Mouse (Mus musculus) cortical plate, adult 2 months (tissue): ENCODE measurements around the gene Sco1.

Experiments used
- CTCF ChIP-seq: fragments of 200-500 bp; IDR thresholded peaks from 2 replicates; pipeline ENCODE4 v1.5.1; 2011; ENCODE audit warnings: mild to moderate bottlenecking, control low read depth, low read length; ENCODE audit not compliant: insufficient read depth; ENCODE audit errors: extremely low read depth
- POLR2A ChIP-seq: fragments of 200-500 bp; IDR thresholded peaks from 2 replicates; pipeline ENCODE4 v1.6.1; 2011; ENCODE audit warnings: mild to moderate bottlenecking, low read length, control low read depth; ENCODE audit not compliant: insufficient read depth; ENCODE audit errors: extremely low read depth

GRCm38 (mm10) chr11:67086467-67087164, 34.1 kb downstream of the Sco1 start:
- TF ChIP-seq CTCF (no peak), POLR2A (no peak)
